Mouse (Mus musculus) spleen, embryonic (tissue): ENCODE measurements around the gene Ndufa4l2.

ENCODE experiments used
- CTCF ChIA-PET: fragments of 350-600 bp; sonication (Branson Sonifier 250); formaldehyde crosslinking; loops from one replicate; lab custom pipeline; 2022; lab: Charles Lee

Ndufa4l2 gene

GRCm38 (mm10) chr10:127561145-127561544 is 46.4 kb downstream of the Ndufa4l2 start:
- CTCF ChIA-PET = interaction anchor here (0.9 kb wide), 1 partner anchor 45 kb away, joined by 4 read pairs; no protein-coding TSS in a partner anchor

DNA sequence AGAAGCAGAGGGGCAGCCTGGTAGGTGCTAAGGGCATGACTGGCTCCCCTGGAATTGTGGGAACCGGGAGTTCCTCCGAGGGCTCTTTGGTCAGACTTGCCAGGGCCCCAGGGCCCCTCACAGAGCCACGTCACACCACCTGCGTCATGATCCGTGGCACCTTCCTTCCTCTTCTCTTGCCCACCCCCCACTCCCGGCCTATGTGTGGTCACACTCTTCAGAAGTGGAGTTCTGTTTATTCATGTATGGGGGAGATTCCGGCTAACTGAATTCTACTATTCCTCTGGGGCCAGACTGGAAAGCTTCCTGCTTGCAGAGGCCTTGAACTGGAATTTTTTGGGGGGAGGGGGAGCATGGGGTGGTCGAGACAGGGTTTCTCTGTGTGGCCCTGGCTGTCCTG is 49.1 kb downstream of the Ndufa4l2 start:
- CTCF ChIA-PET = no interaction called here

- CTCF ChIA-PET = no interaction called here
These were observed 49.5 kb downstream of the Ndufa4l2 start for GRCm38 (mm10) chr10:127564301-127564700.
